Mouse (Mus musculus) neutrophil, adult 65 days (primary cell): ENCODE measurements around the gene Msh2. TPM values are rescaled to one million over a fixed set of nuclear protein-coding genes. Genes with fewer than 3 reads are reported as not detected.

Experiments used
- total RNA-seq: library from RNA; stranded (reverse); gene quantifications from 2 replicates; pipeline ENCODE4 v1.2.4, GENCODE M21; 2023

Msh2 gene
- 9.9 and 10.2 TPM in 2 replicates for total RNA-seq

GRCm38 (mm10) chr17:87671890-87672660 lies at the start of gene Msh2:
Gene Msh2 (plus strand): TSS chr17:87672330.

Other genes starting within 250 kb of the Msh2 start
- not detected in 2 replicates for gene Stpg4, start 244.6 kb upstream of the Msh2 start, total RNA-seq
- gene Calm2, start 225.4 kb upstream of the Msh2 start, total RNA-seq, result 426 and 432 TPM in 2 replicates
- gene Epcam, start 36.4 kb upstream of the Msh2 start, total RNA-seq, result 0.29 TPM in 1 of 2 replicates, not detected in the other
- 8.6 and 12.8 TPM in 2 replicates for gene Kcnk12, start 125.7 kb downstream of the Msh2 start, total RNA-seq
- not detected in 2 replicates for gene Rpl36-ps4, start 248.6 kb downstream of the Msh2 start, total RNA-seq